Mouse (Mus musculus): ENCODE measurements around the gene Gm11733. TPM values are rescaled to one million over a fixed set of nuclear protein-coding genes. Genes with fewer than 3 reads are reported as not detected.
A peak's percentile ranks its signal among the peaks of the same experiment; 100 is the strongest.

Gm11733 gene
- polyA plus RNA-seq, 1 experiment from 2014 or later, result 0.09 TPM

DNA sequence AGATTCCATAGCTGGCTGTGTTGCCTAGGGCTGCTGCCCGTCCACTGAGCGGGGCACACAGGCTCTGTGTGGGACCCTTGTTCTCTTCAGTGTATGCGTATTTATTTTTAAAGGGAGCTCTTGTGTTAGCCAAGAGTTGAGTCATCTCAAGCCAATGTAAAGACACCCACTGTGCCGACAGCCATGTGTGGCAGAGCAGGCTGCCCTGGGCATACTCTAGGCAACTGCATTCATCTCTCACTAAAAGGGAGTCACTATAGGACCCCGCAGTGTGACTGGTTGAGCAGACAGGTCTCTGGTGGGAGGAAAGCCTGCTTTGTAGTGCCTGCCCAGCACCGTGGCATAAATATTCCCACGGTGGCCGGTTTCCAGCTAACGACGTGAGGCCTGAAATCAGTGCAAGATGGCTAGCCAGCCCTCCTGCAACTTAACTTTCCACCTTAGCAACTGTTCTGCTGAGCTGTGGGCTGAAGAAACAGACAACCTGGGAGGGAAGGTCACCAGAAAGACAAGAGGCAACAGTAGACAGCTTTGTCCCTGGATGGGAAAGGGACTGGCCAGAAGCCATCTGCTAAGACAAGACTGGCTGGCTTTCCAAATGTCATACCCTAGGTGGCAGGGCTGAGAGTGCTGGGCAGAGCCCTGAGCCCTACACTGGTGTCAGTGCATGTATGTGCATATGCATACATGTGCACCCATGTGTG lies 31.7 kb downstream of the Gm11733 start:
- ATAC-seq (ENCODE audit: low FRiP score), result peak; percentile 59; the same call in 1 of the 2 replicates
- whole genome bisulfite sequencing, result 47% methylated on average over 10 of the region's 10 CpGs
- H3K36me3 ChIP-seq, result no peaks in the 10 kb centered on the region
- H3K9me3 ChIP-seq (replicated peaks), result no peaks in the 10 kb centered on the region
- no peak overlapping the region for H3K27ac ChIP-seq (replicated peaks)
- no peak overlapping the region for H3K4me3 ChIP-seq (replicated peaks)
- no peak overlapping the region for H3K4me2 ChIP-seq
- 0 out of 2 replicates have a peak, but pooled peaks cover 12% of the 10 kb centered on the region for H3K4me1 ChIP-seq
- H3K27me3 ChIP-seq (replicated peaks), result no peaks in the 10 kb centered on the region
- no peak overlapping the region for H3K9ac ChIP-seq (replicated peaks)

DNA sequence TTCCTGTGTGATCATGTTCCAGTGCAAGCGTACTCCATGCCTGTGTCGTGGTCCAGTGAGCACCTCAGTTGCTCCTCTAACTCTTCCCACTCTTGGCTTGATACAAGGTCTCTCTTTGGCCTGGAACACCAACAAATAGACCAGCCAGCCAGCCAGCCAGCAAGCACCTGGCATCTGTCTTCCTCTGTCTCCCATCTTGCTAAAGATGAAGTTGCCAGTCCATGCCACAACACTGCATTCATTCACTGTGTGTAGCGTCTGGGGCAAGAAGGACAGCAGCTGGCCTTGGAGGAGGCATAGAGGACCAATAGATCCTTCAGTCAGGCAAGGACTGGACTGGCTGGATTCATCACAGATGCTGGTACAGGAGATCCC lies 32.2 kb downstream of the Gm11733 start:
- no peak overlapping the region for H3K27ac ChIP-seq (replicated peaks)
- H3K4me3 ChIP-seq (replicated peaks), result no peak overlapping the region
- H3K4me1 ChIP-seq, result 0 out of 2 replicates have a peak, but pooled peaks cover 12% of the 10 kb centered on the region
- no peaks in the 10 kb centered on the region for H3K9me3 ChIP-seq (replicated peaks)
- no peaks in the 10 kb centered on the region for H3K27me3 ChIP-seq (replicated peaks)
- no peak for ATAC-seq (ENCODE audit: low FRiP score)
- no peaks in the 10 kb centered on the region for H3K36me3 ChIP-seq
- 85% methylated on average over 3 of the region's 3 CpGs for WGBS
- no peak overlapping the region for H3K9ac ChIP-seq (replicated peaks)
- no peak overlapping the region for H3K4me2 ChIP-seq

DNA sequence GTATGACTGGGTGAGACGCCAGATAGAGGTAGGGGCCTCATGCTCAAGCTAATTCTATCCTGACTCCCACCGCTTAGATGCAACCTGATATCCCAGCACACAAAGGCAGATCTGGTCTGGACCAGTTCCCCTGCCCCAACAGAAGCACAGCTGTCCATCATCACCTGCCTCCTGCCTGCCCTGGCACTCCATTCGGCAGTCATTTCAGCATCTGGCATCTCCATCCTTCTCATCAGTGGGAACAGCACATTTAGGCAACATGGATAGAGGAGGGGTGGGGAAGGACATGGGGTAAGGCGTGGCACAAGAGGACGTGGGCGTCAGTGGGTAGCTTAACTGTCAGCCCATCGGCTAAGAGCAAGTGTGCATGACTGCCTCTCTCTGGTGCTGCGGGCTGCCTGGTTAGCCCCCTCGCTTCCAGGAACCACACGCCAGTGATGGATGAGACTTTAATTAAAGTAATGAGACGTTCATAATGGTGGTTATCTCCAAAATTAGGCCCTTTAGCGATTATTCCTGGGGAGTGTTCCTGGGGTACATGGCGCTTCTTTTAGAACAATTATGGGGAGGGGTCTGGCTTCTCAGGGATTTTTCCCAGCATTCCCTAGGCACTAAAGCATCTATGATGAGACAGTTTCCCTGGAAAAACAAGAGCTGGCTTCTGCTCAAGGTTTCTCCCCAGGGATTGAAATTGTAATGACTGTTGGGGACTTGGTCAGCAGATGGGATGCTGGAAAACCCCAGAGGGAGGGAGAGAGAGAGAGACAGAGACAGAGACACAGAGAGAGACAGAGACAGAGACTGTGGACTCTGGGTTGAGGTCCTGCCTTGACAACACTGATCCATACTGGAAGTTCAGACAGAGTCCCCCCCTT lies 38.0 kb downstream of the Gm11733 start:
- H3K9ac ChIP-seq (replicated peaks), result no peak overlapping the region
- H3K4me2 ChIP-seq, result no peak overlapping the region
- H3K27ac ChIP-seq (replicated peaks), result peak overlapping the region; percentile 77
- H3K9me3 ChIP-seq (replicated peaks), result no peaks in the 10 kb centered on the region
- WGBS, result 40% methylated on average over 13 of the region's 13 CpGs
- peaks cover 35% of the 10 kb centered on the region for H3K4me1 ChIP-seq
- no peak for ATAC-seq (ENCODE audit: low FRiP score)
- no peaks in the 10 kb centered on the region for H3K27me3 ChIP-seq (replicated peaks)
- H3K4me3 ChIP-seq (replicated peaks), result no peak overlapping the region
- no peaks in the 10 kb centered on the region for H3K36me3 ChIP-seq

DNA sequence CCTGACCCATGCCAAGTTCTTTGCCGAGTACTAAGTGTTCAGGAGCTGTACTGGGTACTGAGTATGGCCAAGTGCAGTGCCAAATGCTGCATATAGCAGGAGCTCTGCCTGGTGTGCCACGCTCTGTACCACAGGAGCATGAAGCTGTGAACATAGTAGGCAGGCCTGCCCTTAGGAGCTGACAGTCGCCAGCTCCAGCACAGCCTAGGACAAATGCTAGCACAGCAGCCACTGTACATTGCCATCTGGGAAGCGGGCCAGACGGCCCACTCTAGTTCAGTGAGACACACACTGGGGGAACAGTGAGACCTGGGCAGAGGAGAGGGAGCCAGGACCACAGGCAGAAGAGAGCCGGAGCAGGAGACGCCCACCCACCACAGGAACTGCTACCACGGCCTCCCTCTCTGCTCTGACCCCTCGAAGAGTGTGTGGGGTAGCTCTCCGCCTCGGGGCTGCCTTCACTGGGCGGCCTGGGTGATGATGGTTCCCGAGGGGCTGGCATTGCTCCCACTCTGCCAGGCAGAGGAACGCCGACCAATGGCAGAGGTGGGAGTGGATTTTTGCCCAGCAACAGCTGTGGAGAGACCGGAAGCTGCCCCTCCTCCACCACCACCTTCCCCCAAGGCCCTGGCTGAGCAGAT lies 38.8 kb downstream of the Gm11733 start:
- H3K4me2 ChIP-seq, result no peak overlapping the region
- no peak overlapping the region for H3K9ac ChIP-seq (replicated peaks)
- ATAC-seq (ENCODE audit: low FRiP score), result peak; percentile 82
- H3K4me1 ChIP-seq, result peaks cover 35% of the 10 kb centered on the region
- H3K4me3 ChIP-seq (replicated peaks), result no peak overlapping the region
- H3K27ac ChIP-seq (replicated peaks), result peak overlapping the region; percentile 77
- 28% methylated on average over 16 of the region's 16 CpGs for WGBS
- no peaks in the 10 kb centered on the region for H3K36me3 ChIP-seq
- H3K9me3 ChIP-seq (replicated peaks), result no peaks in the 10 kb centered on the region
- H3K27me3 ChIP-seq (replicated peaks), result no peaks in the 10 kb centered on the region

DNA sequence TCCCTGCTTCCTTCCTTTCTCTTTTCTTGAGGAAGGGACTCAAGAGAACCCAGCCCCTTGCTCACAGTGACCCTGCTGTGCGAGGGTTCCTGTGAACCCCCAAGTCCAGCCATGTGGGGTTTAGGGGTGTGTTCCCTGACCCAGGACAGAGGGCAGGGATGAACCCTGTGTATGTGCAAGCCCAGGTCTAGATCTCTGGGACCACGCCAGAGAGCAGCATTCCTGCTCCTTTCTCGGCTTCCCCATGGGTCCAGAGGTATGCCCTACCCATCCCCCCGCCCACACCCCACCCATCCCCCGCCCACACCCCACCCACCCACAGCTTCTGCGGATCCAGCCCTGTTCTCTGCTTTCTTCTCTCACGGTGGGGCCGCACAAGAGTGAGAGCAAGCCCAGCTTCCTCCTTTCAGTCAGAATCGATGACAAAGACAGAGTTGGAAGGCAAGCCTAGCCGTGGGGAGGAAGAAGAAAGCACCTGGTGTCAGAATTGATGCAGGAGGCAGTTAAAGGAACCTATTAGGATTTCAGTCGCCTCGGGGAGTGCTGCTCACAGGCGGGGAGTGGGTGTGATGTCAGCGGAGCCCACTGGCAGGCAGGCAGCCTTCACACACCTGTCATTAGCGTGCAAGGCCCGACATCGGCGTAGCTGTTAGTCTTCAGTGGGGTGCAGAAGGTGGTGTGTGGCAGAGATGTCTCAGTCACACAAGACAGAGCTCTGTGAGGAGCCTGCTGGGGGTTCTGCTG lies 41.6 kb downstream of the Gm11733 start:
- Histone ChIP-seq H3K4me3 (replicated peaks) (no peak overlapping the region), H3K9ac (replicated peaks) (0 out of 2 replicates have a peak overlapping the region, but pooled peaks have one; percentile 14), H3K36me3 (no peaks in the 10 kb centered on the region), H3K27ac (replicated peaks) (peak overlapping the region; percentile 56; the same call in 1 of the 2 replicates), H3K4me2 (no peak overlapping the region), H3K4me1 (peaks cover 35% of the 10 kb centered on the region), H3K9me3 (replicated peaks) (no peaks in the 10 kb centered on the region), H3K27me3 (replicated peaks) (no peaks in the 10 kb centered on the region)
- ATAC-seq (ENCODE audit: low FRiP score), result no peak
- WGBS, result 13% methylated on average over 16 of the region's 18 CpGs

DNA sequence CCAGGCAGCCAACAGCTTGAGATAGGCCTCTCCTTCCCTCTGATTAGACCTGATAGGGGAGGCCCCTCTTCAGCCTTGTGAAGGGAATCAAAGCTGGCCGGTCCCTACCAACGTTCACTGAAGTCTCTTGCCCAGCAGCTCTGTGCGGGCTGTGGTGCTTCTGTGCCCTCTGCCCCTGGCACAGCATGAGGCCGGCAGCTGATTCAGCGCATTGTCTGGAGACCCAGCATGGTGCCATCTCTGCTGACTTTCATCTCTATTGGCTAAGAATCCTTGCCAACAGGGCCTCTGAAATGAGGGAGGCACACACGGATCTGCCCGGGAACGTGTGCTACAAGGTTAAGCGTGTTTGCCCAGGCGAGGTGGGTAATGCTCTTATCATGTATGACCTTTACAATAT lies 48.2 kb downstream of the Gm11733 start:
- H3K36me3 ChIP-seq, result no peaks in the 10 kb centered on the region
- no peaks in the 10 kb centered on the region for H3K27me3 ChIP-seq (replicated peaks)
- H3K4me1 ChIP-seq, result peaks cover 26% of the 10 kb centered on the region
- no peak for ATAC-seq (ENCODE audit: low FRiP score)
- H3K4me2 ChIP-seq, result no peak overlapping the region
- H3K4me3 ChIP-seq (replicated peaks), result no peak overlapping the region
- no peak overlapping the region for H3K9ac ChIP-seq (replicated peaks)
- no peaks in the 10 kb centered on the region for H3K9me3 ChIP-seq (replicated peaks)
- WGBS, result 34% methylated on average over 10 of the region's 10 CpGs
- H3K27ac ChIP-seq (replicated peaks), result no peak overlapping the region

DNA sequence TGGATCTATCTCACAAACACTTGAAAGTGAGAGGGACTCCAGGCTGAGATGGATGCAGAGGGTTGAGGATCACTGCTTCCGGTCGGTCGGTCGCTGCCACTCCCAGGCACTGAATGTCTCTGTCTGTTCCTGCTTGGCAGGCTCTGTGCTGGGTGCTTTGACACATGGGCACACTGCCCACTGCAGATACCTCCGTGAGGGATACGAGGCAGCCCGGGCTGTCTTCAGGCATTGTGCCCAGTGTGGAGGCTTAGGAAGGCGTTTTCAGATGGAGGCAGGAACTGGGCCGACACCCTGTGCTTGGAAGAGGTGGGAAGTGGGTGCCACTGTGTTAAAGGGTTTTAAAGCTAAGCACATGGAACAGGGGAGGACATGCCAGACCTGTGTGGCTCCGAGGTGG lies 50.7 kb downstream of the Gm11733 start:
- ATAC-seq (ENCODE audit: low FRiP score), result no peak
- Histone ChIP-seq H3K4me3 (replicated peaks) (no peak overlapping the region), H3K27ac (replicated peaks) (no peak overlapping the region), H3K4me2 (no peak overlapping the region), H3K36me3 (no peaks in the 10 kb centered on the region), H3K9me3 (replicated peaks) (no peaks in the 10 kb centered on the region), H3K4me1 (peaks cover 40% of the 10 kb centered on the region), H3K9ac (replicated peaks) (no peak overlapping the region), H3K27me3 (replicated peaks) (no peaks in the 10 kb centered on the region)
- 63% methylated on average over 10 of the region's 10 CpGs for WGBS

DNA sequence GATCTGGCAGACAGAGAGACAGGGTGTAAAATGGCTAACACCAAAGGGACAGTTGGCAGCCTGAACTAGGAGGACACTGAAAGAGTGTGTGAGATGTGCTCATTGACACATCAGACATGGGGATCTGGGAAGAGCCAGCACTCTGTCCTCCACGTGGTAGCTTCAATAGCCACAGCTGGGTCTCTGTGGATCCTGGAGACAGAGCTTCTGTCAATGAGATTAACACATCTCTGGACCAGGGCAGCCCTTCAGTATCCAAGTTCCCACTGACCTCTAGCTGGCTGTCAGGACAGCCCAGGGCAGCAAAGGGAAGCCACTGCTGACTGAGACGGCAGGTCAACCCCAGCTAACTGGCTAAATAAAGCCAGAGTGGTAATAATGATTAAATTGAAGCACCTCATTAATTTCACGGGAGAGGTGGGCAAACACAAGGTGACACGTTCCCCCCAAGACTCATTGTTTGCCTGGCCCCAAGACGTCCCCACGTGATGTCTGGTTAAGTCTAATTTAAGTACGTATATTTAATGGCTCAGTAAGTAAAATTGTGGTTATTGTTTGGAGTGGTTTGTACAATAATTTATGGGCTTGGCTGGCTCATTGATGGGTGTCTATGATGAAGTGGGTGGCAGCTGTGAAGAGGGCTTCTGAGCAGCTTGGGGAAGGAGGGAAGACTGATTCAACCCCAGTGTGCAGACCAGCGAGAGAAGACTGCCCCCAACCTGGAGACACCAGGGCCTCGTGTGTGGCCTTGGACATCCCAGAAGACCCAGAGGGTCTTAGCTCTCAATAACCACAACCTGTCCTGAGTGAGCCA lies 51.5 kb downstream of the Gm11733 start:
- Histone ChIP-seq H3K4me2 (no peak overlapping the region), H3K9me3 (replicated peaks) (no peaks in the 10 kb centered on the region), H3K27ac (replicated peaks) (no peak overlapping the region), H3K36me3 (no peaks in the 10 kb centered on the region), H3K4me1 (peaks cover 47% of the 10 kb centered on the region), H3K9ac (replicated peaks) (no peak overlapping the region), H3K27me3 (replicated peaks) (no peaks in the 10 kb centered on the region), H3K4me3 (replicated peaks) (no peak overlapping the region)
- ATAC-seq (ENCODE audit: low FRiP score), result no peak
- 35% methylated on average over 9 of the region's 9 CpGs for WGBS

DNA sequence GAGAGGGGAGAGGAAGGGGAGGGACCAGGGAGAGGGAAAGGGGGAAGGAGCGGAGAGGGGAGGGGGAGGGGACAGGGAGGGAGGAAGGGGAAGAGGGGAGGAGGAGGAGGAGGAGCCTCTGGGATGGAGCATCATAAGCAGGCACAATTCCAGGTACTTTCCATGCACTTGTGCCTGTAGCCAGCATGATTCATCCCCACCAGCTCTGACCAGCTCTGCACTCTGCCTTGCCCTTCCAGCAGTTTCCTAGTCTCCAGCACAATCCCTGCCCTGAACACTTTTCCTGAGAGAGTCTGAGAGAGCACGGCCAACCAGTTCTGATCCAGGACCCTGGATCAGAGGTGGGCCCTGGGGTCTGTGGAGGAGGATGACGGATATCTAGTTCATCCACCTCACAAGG lies 52.4 kb downstream of the Gm11733 start:
- WGBS, result 60% methylated on average over 3 of the region's 3 CpGs
- H3K4me1 ChIP-seq, result peaks cover 56% of the 10 kb centered on the region

More for the DNA sequence above, 52.4 kb downstream of the Gm11733 start:
- Histone ChIP-seq H3K27me3 (replicated peaks) (no peaks in the 10 kb centered on the region), H3K4me3 (replicated peaks) (no peak overlapping the region), H3K36me3 (no peaks in the 10 kb centered on the region), H3K9ac (replicated peaks) (no peak overlapping the region), H3K27ac (replicated peaks) (no peak overlapping the region), H3K4me2 (no peak overlapping the region), H3K9me3 (replicated peaks) (no peaks in the 10 kb centered on the region)
- no peak for ATAC-seq (ENCODE audit: low FRiP score)

All from neural tube, embryonic 15.5 days (tissue).